Mouse (Mus musculus) MEL (cell line): Measurements from ENCODE around the gene Fbxw2. TPM values are rescaled to one million over a fixed set of nuclear protein-coding genes. Genes with fewer than 3 reads are reported as not detected.
"Not testable (repeated sequence)": the region's sequence is repeated elsewhere in the genome, so short reads cannot be mapped to it uniquely, and the experiment has no call there.

ENCODE experiments used
- DNase-seq: peaks from one replicate; pipeline ENCODE4 v3.0.0; 2011; ENCODE audit warnings: low read depth, low spot score
- H3K27ac ChIP-seq: 2 replicates; pipeline ENCODE4 v1.5.1; 2012; ENCODE audit warnings: low read depth, mild to moderate bottlenecking, control low read depth, low read length, moderate library complexity; ENCODE audit not compliant: control insufficient read depth
- H3K27me3 ChIP-seq, 2 experiments: fragments of 150-350 bp in 1 of 2; sonication (generic) in 1 of 2; 2 replicates each; pipeline ENCODE4 v1.6.1; 2012; ENCODE audit warnings: low read length in 2 of 2, mild to moderate bottlenecking in 2 of 2, improper control_type of control experiment in 1 of 2, moderate library complexity in 1 of 2; ENCODE audit not compliant: insufficient read depth in 2 of 2, control insufficient read depth in 1 of 2
- H3K36me3 ChIP-seq, 2 experiments: 2 replicates each; pipeline ENCODE4 v1.6.1; 2012 to 2014; ENCODE audit warnings: low read length in 2 of 2, improper control_type of control experiment in 1 of 2, inconsistent platforms in 1 of 2, mild to moderate bottlenecking in 1 of 2; ENCODE audit not compliant: insufficient read depth in 2 of 2, control insufficient read depth in 1 of 2
- H3K4me1 ChIP-seq, 2 experiments: fragments of 150-350 bp in 1 of 2; sonication (generic) in 1 of 2; 2 replicates each; pipeline ENCODE4 v1.6.1; 2012; ENCODE audit warnings: low read length in 2 of 2, improper control_type of control experiment in 1 of 2, mild to moderate bottlenecking in 1 of 2; ENCODE audit not compliant: insufficient read depth in 2 of 2, control insufficient read depth in 1 of 2
- H3K4me3 ChIP-seq, 2 experiments: fragments of 150-350 bp in 1 of 2; sonication (generic) in 1 of 2; 2 replicates each; pipeline ENCODE4 v1.5.1; 2012; ENCODE audit warnings: low read depth in 2 of 2, low read length in 2 of 2, mild to moderate bottlenecking in 2 of 2, moderate library complexity in 2 of 2, control low read depth in 1 of 2, improper control_type of control experiment in 1 of 2; ENCODE audit not compliant: control insufficient read depth in 1 of 2, insufficient read depth in 1 of 2
- H3K79me2 ChIP-seq: 2 replicates; pipeline ENCODE4 v1.6.1; 2012; ENCODE audit warnings: mild to moderate bottlenecking, low read length, moderate library complexity; ENCODE audit not compliant: control insufficient read depth, poor library complexity, insufficient read depth
- H3K9ac ChIP-seq: 2 replicates; pipeline ENCODE4 v1.6.1; 2012; ENCODE audit warnings: low read depth, mild to moderate bottlenecking, control low read depth, low read length, moderate library complexity; ENCODE audit not compliant: control insufficient read depth, poor library complexity, severe bottlenecking
- H3K9me3 ChIP-seq: fragments of 150-350 bp; sonication (generic); replicated peaks from 2 replicates; pipeline ENCODE4 v1.6.1; 2012; ENCODE audit warnings: mild to moderate bottlenecking, low read length, improper control_type of control experiment, moderate library complexity; ENCODE audit not compliant: insufficient read depth
- CHD1 ChIP-seq: IDR thresholded peaks from 2 replicates; pipeline ENCODE4 v1.6.1; 2012; ENCODE audit warnings: low read depth, mild to moderate bottlenecking, inconsistent platforms, low read length, improper control_type of control experiment
- CTCF ChIP-seq, 3 experiments: IDR thresholded peaks in 2 of 3; conservative IDR thresholded peaks in 1 of 3; 2 replicates each; pipeline ENCODE4 v1.5.1; 2011 to 2012; ENCODE audit warnings: low read length in 3 of 3, low read depth in 2 of 3, mild to moderate bottlenecking in 2 of 3, improper control_type of control experiment in 1 of 3, inconsistent platforms in 1 of 3, mixed read lengths in 1 of 3, moderate library complexity in 1 of 3; ENCODE audit not compliant: control insufficient read depth in 1 of 3, insufficient read depth in 1 of 3, poor library complexity in 1 of 3, severe bottlenecking in 1 of 3
- E2F4 ChIP-seq: IDR thresholded peaks from 2 replicates; pipeline ENCODE4 v1.6.1; 2011; ENCODE audit warnings: low read depth, low read length, improper control_type of control experiment, borderline replicate concordance
- ELF1 ChIP-seq: IDR thresholded peaks from 2 replicates; pipeline ENCODE4 v1.6.1; 2014; ENCODE audit warnings: low read depth, mild to moderate bottlenecking, inconsistent platforms, low read length, improper control_type of control experiment, moderate library complexity
- ETS1 ChIP-seq: IDR thresholded peaks from 2 replicates; pipeline ENCODE4 v1.6.1; 2012; ENCODE audit warnings: low read depth, mild to moderate bottlenecking, inconsistent platforms, low read length, improper control_type of control experiment, moderate library complexity
- GATA1 ChIP-seq: IDR thresholded peaks from 2 replicates; pipeline ENCODE4 v1.6.1; 2011; ENCODE audit warnings: low read depth, low read length, improper control_type of control experiment
- JUND ChIP-seq: IDR thresholded peaks from 2 replicates; pipeline ENCODE4 v1.6.1; 2011; ENCODE audit warnings: low read depth, mild to moderate bottlenecking, improper control_type of control experiment, low read length
- KAT2A ChIP-seq: conservative IDR thresholded peaks from 2 replicates; pipeline ENCODE4 v1.6.1; 2012; ENCODE audit warnings: low read depth, low read length, improper control_type of control experiment, inconsistent platforms
- MAFK ChIP-seq: IDR thresholded peaks from 2 replicates; pipeline ENCODE4 v1.6.1; 2011; ENCODE audit warnings: low read depth, mild to moderate bottlenecking, low read length, improper control_type of control experiment, borderline replicate concordance
- MAX ChIP-seq: IDR thresholded peaks from 2 replicates; pipeline ENCODE4 v1.6.1; 2011; ENCODE audit warnings: low read length, improper control_type of control experiment
- MAZ ChIP-seq: IDR thresholded peaks from 2 replicates; pipeline ENCODE4 v1.6.1; 2012; ENCODE audit warnings: low read depth, mild to moderate bottlenecking, inconsistent platforms, low read length, improper control_type of control experiment
- MXI1 ChIP-seq: IDR thresholded peaks from 2 replicates; pipeline ENCODE4 v1.6.1; 2011; ENCODE audit warnings: mild to moderate bottlenecking, low read depth, low read length, improper control_type of control experiment
- MYB ChIP-seq: IDR thresholded peaks from 2 replicates; pipeline ENCODE4 v1.6.1; 2011; ENCODE audit warnings: mild to moderate bottlenecking, low read depth, low read length, improper control_type of control experiment
- MYC ChIP-seq: IDR thresholded peaks from 2 replicates; pipeline ENCODE4 v1.6.1; 2011; ENCODE audit warnings: low read depth, mild to moderate bottlenecking, low read length, improper control_type of control experiment, moderate library complexity
- NELFE ChIP-seq: IDR thresholded peaks from 2 replicates; pipeline ENCODE4 v1.6.1; 2011; ENCODE audit warnings: low read depth, low read length, improper control_type of control experiment
- NRF1 ChIP-seq: IDR thresholded peaks from 2 replicates; pipeline ENCODE4 v1.6.1; 2014; ENCODE audit warnings: low read depth, mild to moderate bottlenecking, inconsistent platforms, low read length, improper control_type of control experiment, moderate library complexity; ENCODE audit not compliant: poor library complexity, insufficient read depth, severe bottlenecking
- POLR2AphosphoS2 ChIP-seq: IDR thresholded peaks from 2 replicates; pipeline ENCODE4 v1.6.1; 2011; ENCODE audit warnings: low read length, improper control_type of control experiment
- POLR2AphosphoS5 ChIP-seq: IDR thresholded peaks from 2 replicates; pipeline ENCODE4 v1.6.1; 2012; ENCODE audit warnings: low read depth, borderline replicate concordance, mild to moderate bottlenecking, inconsistent platforms, low read length, moderate library complexity, mixed read lengths
- RAD21 ChIP-seq: IDR thresholded peaks from 2 replicates; pipeline ENCODE4 v1.6.1; 2011; ENCODE audit warnings: mild to moderate bottlenecking, low read depth, low read length, improper control_type of control experiment
- RCOR1 ChIP-seq: IDR thresholded peaks from 2 replicates; pipeline ENCODE4 v1.6.1; 2012; ENCODE audit warnings: low read depth, mild to moderate bottlenecking, inconsistent platforms, low read length, improper control_type of control experiment
- SMC3 ChIP-seq: IDR thresholded peaks from 2 replicates; pipeline ENCODE4 v1.6.1; 2011; ENCODE audit warnings: low read depth, low read length, improper control_type of control experiment
- USF1 ChIP-seq: IDR thresholded peaks from 2 replicates; pipeline ENCODE4 v1.6.1; 2014; ENCODE audit warnings: low read depth, mild to moderate bottlenecking, inconsistent platforms, low read length, improper control_type of control experiment, moderate library complexity
- ZC3H11A ChIP-seq: IDR thresholded peaks from 2 replicates; pipeline ENCODE4 v1.6.1; 2012; ENCODE audit warnings: low read depth, mild to moderate bottlenecking, inconsistent platforms, low read length, improper control_type of control experiment
- ZKSCAN1 ChIP-seq: IDR thresholded peaks from 2 replicates; pipeline ENCODE4 v1.6.1; 2012; ENCODE audit warnings: low read depth, mild to moderate bottlenecking, inconsistent platforms, low read length, improper control_type of control experiment, moderate library complexity
- polyA plus RNA-seq, 2 experiments: library from polyadenylated mRNA; stranded (reverse) in 1 of 2; unstranded in 1 of 2; fragments of >175 nt in 1 of 2; fragments of >200 nt in 1 of 2; gene quantifications; 2 replicates each; pipeline versions ENCODE4 v1.2.1 to v1.2.4; 2012; ENCODE audit warnings: low replicate concordance in 2 of 2, low read depth in 1 of 2; ENCODE audit not compliant: insufficient read length in 2 of 2, insufficient read depth in 1 of 2, missing spikeins in 1 of 2
- total RNA-seq: library from RNA; depleted of rRNA; stranded (reverse); fragments of 300-350 nt; gene quantifications from 2 replicates; pipeline ENCODE4 v1.2.3, GENCODE M21; 2012

Fbxw2 gene
- total and polyA plus RNA-seq, 3 experiments: 43.7 to 101 (median 49.7) TPM

GRCm38 (mm10) chr2:34840143-34840542 lies 14.0 kb upstream of the Fbxw2 start:
- not testable (repeated sequence) for H3K4me1 ChIP-seq, H3K36me3 ChIP-seq, H3K27me3 ChIP-seq, H3K9ac ChIP-seq, H3K4me3 ChIP-seq, H3K9me3 ChIP-seq, H3K27ac ChIP-seq, H3K79me2 ChIP-seq
- TF ChIP-seq ZC3H11A (peak; percentile 50; the same call in 1 of the 2 replicates), CTCF (IDR thresholded peaks at IDR 0.05 in 2 of 3, conservative IDR thresholded peaks at IDR 0.05 in 1 of 3; ENCODE audit: control insufficient read depth in 1 of 3, insufficient read depth in 1 of 3, low read depth in 2 of 3, low read length in 3 of 3, poor library complexity in 1 of 3, severe bottlenecking in 1 of 3) (peak; percentile 14 to 69 (median 51); a peak in 4 of 6 replicates), RAD21 (peak; percentile 55), MYC (peak; percentile 84), MAX (peak; percentile 33; the same call in 1 of the 2 replicates), SMC3 (peak; percentile 55)
- peak; percentile 40 for DNase-seq

GRCm38 (mm10) chr2:34835669-34836068 lies 9.6 kb upstream of the Fbxw2 start:
- no peak overlapping the region for H3K27ac ChIP-seq
- no peak for DNase-seq
- H3K27me3 ChIP-seq: 0 out of 4 replicates have a peak, but pooled peaks cover 0 to 1% of the 10 kb centered on the region in 2 experiments
- H3K4me1 ChIP-seq: peaks cover 2 to 3% of the 10 kb centered on the region in 2 experiments; a peak in 2 of 4 replicates
- TF ChIP-seq NELFE: no peak
- TF ChIP-seq POLR2AphosphoS2: no peak
- no peak for TF ChIP-seq JUND
- peak; percentile 62; the same call in 1 of the 2 replicates for TF ChIP-seq USF1
- no peak overlapping the region for H3K4me3 ChIP-seq
- no peaks in the 10 kb centered on the region for H3K9me3 ChIP-seq
- peaks cover 0 to 5% of the 10 kb centered on the region in 2 experiments; a peak in 1 of 4 replicates for H3K36me3 ChIP-seq
- H3K9ac ChIP-seq: no peak overlapping the region
- H3K79me2 ChIP-seq: peaks cover 2% of the 10 kb centered on the region; the same call in 1 of the 2 replicates

- DNase-seq: peak; percentile 84
- Histone ChIP-seq H3K4me3 (peak overlapping the region; percentile 87 to 96), H3K27me3 (0 out of 4 replicates have a peak, but pooled peaks cover 0 to 1% of the 10 kb centered on the region in 2 experiments), H3K9me3 (no peaks in the 10 kb centered on the region), H3K27ac (peak overlapping the region; percentile 89), H3K4me1 (peaks cover 2 to 3% of the 10 kb centered on the region in 2 experiments; a peak in 2 of 4 replicates), H3K9ac (peak overlapping the region; percentile 86), H3K36me3 (peaks cover 0 to 5% of the 10 kb centered on the region in 2 experiments; a peak in 1 of 4 replicates), H3K79me2 (peaks cover 2% of the 10 kb centered on the region; the same call in 1 of the 2 replicates)
- TF ChIP-seq POLR2AphosphoS2 (peak; percentile 47; the same call in 1 of the 2 replicates), MYB (no peak), ELF1 (no peak), NELFE (peak; percentile 61), POLR2AphosphoS5 (no peak), E2F4 (no peak), MAZ (no peak), KAT2A (no peak), RCOR1 (no peak), ETS1 (no peak), JUND (no peak), GATA1 (no peak), MXI1 (no peak), SMC3 (no peak), NRF1 (no peak), ZC3H11A (no peak), RAD21 (no peak), MAFK (no peak), CTCF (IDR thresholded peaks at IDR 0.05 in 2 of 3, conservative IDR thresholded peaks at IDR 0.05 in 1 of 3; ENCODE audit: control insufficient read depth in 1 of 3, insufficient read depth in 1 of 3, low read depth in 2 of 3, low read length in 3 of 3, poor library complexity in 1 of 3, severe bottlenecking in 1 of 3) (no peak), ZKSCAN1 (no peak), USF1 (no peak), CHD1 (no peak)
Measured at GRCm38 (mm10) chr2:34833624-34834023, 7.5 kb upstream of the Fbxw2 start.
